Mouse (Mus musculus) kidney, postnatal 4 days (tissue): ENCODE measurements at regions not wholly inside any gene's neighbourhood (a gene's known extent, or its start where the extent isn't known, plus 50 kb on each side); places are given as distances from the start of the nearest gene placed in this dataset.
"Not testable (repeated sequence)": the region's sequence is repeated elsewhere in the genome, so short reads cannot be mapped to it uniquely, and the experiment has no call there.

Source experiments
- DNase-seq, 2 experiments: peaks; one replicate each; pipeline ENCODE4 v3.0.0; 2021; ENCODE audit warnings: mixed read lengths in 2 of 2

GRCm38 (mm10) chr9:14059228-14059779 is 215.6 kb upstream of the Sesn3 start:
- peak in 1 of 2 experiments; percentile 19 for DNase-seq

GRCm38 (mm10) chr9:14060257-14060656 is 214.6 kb upstream of the Sesn3 start:
- DNase-seq = no peak

- DNase-seq = no peak
Measured at GRCm38 (mm10) chr9:14061389-14061788, 213.5 kb upstream of the Sesn3 start.

- DNase-seq = peak in 1 of 2 experiments; percentile 28
Measured at GRCm38 (mm10) chr9:14061840-14062239, 213.0 kb upstream of the Sesn3 start.

GRCm38 (mm10) chr9:14062706-14063105 is 212.2 kb upstream of the Sesn3 start:
- no peak for DNase-seq

GRCm38 (mm10) chr9:14066741-14067140 is 208.1 kb upstream of the Sesn3 start:
- not testable (repeated sequence) for DNase-seq

- no peak for DNase-seq
Measured at GRCm38 (mm10) chr9:14069076-14069475, 205.8 kb upstream of the Sesn3 start.

- DNase-seq = no peak
Measured at GRCm38 (mm10) chr9:14069770-14070169, 205.1 kb upstream of the Sesn3 start.

- DNase-seq = no peak
Measured at GRCm38 (mm10) chr9:14071728-14072127, 203.1 kb upstream of the Sesn3 start.

- no peak for DNase-seq
Measured at GRCm38 (mm10) chr9:14072950-14073349, 201.9 kb upstream of the Sesn3 start.

- DNase-seq = no peak
Measured at GRCm38 (mm10) chr9:14074273-14074672, 200.6 kb upstream of the Sesn3 start.

- not testable (repeated sequence) for DNase-seq
Measured at GRCm38 (mm10) chr9:14074866-14075265, 200.0 kb upstream of the Sesn3 start.

- peak; percentile 20 to 47 for DNase-seq
Measured at GRCm38 (mm10) chr9:14075452-14075851, 199.4 kb upstream of the Sesn3 start.

GRCm38 (mm10) chr9:14075868-14076267 is 199.0 kb upstream of the Sesn3 start:
- no peak for DNase-seq

- no peak for DNase-seq
Measured at GRCm38 (mm10) chr9:14076728-14077127, 198.1 kb upstream of the Sesn3 start.

- no peak for DNase-seq
Measured at GRCm38 (mm10) chr9:14081138-14081537, 193.7 kb upstream of the Sesn3 start.

- no peak for DNase-seq
Measured at GRCm38 (mm10) chr9:14086201-14086600, 188.7 kb upstream of the Sesn3 start.

GRCm38 (mm10) chr9:14086611-14087010 is 188.3 kb upstream of the Sesn3 start:
- DNase-seq = no peak

- DNase-seq = no peak
Measured at GRCm38 (mm10) chr9:14087874-14088273, 187.0 kb upstream of the Sesn3 start.

- peak; percentile 17 to 39 for DNase-seq
Measured at GRCm38 (mm10) chr9:14089791-14090256, 185.0 kb upstream of the Sesn3 start.

GRCm38 (mm10) chr9:14090454-14090853 is 184.4 kb upstream of the Sesn3 start:
- DNase-seq = no peak

- no peak for DNase-seq
Measured at GRCm38 (mm10) chr9:14091099-14091930, 183.6 kb upstream of the Sesn3 start.

GRCm38 (mm10) chr9:14092996-14093442 is 181.8 kb upstream of the Sesn3 start:
- no peak for DNase-seq

GRCm38 (mm10) chr9:14103538-14103937 is 171.3 kb upstream of the Sesn3 start:
- no peak for DNase-seq
